Mouse (Mus musculus) cerebellum, adult 11 months (tissue): ENCODE measurements around the gene Gm29554.
"Not testable (repeated sequence)": the region's sequence is repeated elsewhere in the genome, so short reads cannot be mapped to it uniquely, and the experiment has no call there.

Experiments used
- DNase-seq: peaks from one replicate; pipeline ENCODE4 v3.0.0; 2022

The Gm29554 gene

DNA sequence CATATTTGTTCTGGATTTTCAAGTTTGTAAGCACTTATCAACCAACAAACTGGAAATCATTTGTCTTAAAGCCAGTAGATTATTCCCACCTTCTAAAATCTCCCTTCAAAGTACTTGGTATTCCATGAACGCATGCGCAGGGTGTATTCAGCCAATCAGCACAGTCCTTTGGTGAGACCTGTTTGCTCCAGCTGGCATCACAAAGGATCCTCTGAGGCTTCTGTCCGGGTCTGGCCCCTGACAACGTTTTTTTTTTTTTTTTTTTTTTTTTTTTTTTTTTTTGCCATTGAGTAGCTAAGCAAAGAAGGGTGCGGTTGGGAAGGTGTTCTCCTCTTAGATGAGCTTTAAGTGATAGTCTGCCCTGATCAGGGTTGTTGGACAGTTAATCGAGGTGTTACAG lies at the start of gene Gm29554:
Gene Gm29554, plus strand, starts transcription at position 301 of the 400 bp plus-strand sequence.
- not testable (repeated sequence) for DNase-seq
